Mouse (Mus musculus): Measurements from ENCODE around the gene Gm17657. TPM values are rescaled to one million over a fixed set of nuclear protein-coding genes. Genes with fewer than 3 reads are reported as not detected.
A peak's percentile ranks its signal among the peaks of the same experiment; 100 is the strongest.
"Not testable (repeated sequence)": the region's sequence is repeated elsewhere in the genome, so short reads cannot be mapped to it uniquely, and the experiment has no call there.

The Gm17657 gene
- polyA plus RNA-seq, 1 experiment from 2014 or later: not detected

GRCm38 (mm10) chr17:29499511-29499910 lies 49.9 kb downstream of the Gm17657 start:
- ATAC-seq: no peak
- Histone ChIP-seq H3K36me3 (ENCODE audit: control insufficient read depth, insufficient read depth, low read length) (peaks cover 2% of the 10 kb centered on the region; the same call in 1 of the 2 replicates), H3K27ac (ENCODE audit: low read length) (no peak overlapping the region), H3K9me3 (replicated peaks; ENCODE audit: control insufficient read depth, low read length, poor library complexity, severe bottlenecking) (no peaks in the 10 kb centered on the region), H3K4me1 (ENCODE audit: control insufficient read depth, insufficient read depth, low read length) (no peaks in the 10 kb centered on the region), H3K9ac (ENCODE audit: low read depth, low read length) (no peak overlapping the region), H3K4me3 (ENCODE audit: low read depth, low read length) (no peak overlapping the region), H3K27me3 (ENCODE audit: control insufficient read depth, insufficient read depth, low read depth, low read length) (no peaks in the 10 kb centered on the region), H3K4me2 (ENCODE audit: low read length) (no peak overlapping the region)
- 83% methylated on average over 6 of the region's 6 CpGs for WGBS

DNA sequence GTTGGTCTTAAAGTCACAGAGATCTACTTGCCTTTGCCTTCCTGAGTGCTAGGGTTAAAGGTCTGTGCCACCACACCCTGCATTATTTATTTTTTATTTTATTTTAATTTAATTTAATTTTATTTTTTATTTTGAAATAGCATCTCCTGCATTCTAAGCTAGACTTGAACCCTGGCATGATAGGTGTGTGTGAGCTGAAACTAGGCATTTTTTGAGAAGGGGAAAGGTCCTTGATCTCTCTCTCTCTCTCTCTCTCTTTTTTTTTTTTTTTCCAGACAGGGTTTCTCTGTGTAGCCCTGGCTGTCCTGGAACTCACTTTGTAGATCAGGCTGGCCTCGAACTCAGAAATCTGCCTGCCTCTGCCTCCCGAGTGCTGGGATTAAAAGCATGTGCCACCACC lies 50.5 kb downstream of the Gm17657 start:
- not testable (repeated sequence) for H3K4me2 ChIP-seq (ENCODE audit: low read length); H3K4me3 ChIP-seq (ENCODE audit: low read depth, low read length); H3K36me3 ChIP-seq (ENCODE audit: control insufficient read depth, insufficient read depth, low read length); H3K27ac ChIP-seq (ENCODE audit: low read length); H3K27me3 ChIP-seq (ENCODE audit: control insufficient read depth, insufficient read depth, low read depth, low read length); H3K4me1 ChIP-seq (ENCODE audit: control insufficient read depth, insufficient read depth, low read length); H3K9ac ChIP-seq (ENCODE audit: low read depth, low read length); H3K9me3 ChIP-seq (replicated peaks; ENCODE audit: control insufficient read depth, low read length, poor library complexity, severe bottlenecking); ATAC-seq
- 86% methylated on average over 1 of the region's 2 CpGs for WGBS

- Histone ChIP-seq H3K27ac (ENCODE audit: low read length) (no peak overlapping the region), H3K9me3 (replicated peaks; ENCODE audit: control insufficient read depth, low read length, poor library complexity, severe bottlenecking) (no peaks in the 10 kb centered on the region), H3K36me3 (ENCODE audit: control insufficient read depth, insufficient read depth, low read length) (peaks cover 2% of the 10 kb centered on the region; the same call in 1 of the 2 replicates), H3K4me2 (ENCODE audit: low read length) (no peak overlapping the region), H3K4me1 (ENCODE audit: control insufficient read depth, insufficient read depth, low read length) (peaks cover 6% of the 10 kb centered on the region), H3K4me3 (ENCODE audit: low read depth, low read length) (no peak overlapping the region), H3K27me3 (ENCODE audit: control insufficient read depth, insufficient read depth, low read depth, low read length) (no peaks in the 10 kb centered on the region), H3K9ac (ENCODE audit: low read depth, low read length) (no peak overlapping the region)
- WGBS: 58% methylated on average over 4 of the region's 4 CpGs
- ATAC-seq: no peak
Observed at GRCm38 (mm10) chr17:29498028-29498427, 51.4 kb downstream of the Gm17657 start.

DNA sequence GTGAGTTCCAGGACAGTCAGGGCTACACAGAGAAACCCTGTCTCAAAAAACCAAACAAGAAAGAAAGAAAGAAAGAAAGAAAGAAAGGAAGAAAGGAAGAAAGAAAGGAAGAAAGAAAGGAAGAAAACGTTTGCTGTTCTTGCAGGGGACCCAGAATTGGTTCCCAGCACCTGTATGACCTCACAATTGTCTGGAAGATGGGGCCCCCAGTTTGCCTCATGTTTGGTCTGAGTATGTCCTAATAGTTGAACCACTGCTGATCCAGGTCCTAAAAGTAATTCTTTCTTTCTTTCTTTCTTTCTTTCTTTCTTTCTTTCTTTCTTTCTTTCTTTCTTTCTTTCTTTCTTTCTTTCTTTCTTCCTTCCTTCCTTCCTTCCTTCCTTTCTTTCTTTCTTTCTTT lies 52.0 kb downstream of the Gm17657 start:
- H3K9me3 ChIP-seq (replicated peaks; ENCODE audit: control insufficient read depth, low read length, poor library complexity, severe bottlenecking); H3K27ac ChIP-seq (ENCODE audit: low read length): not testable (repeated sequence)
- 74% methylated on average over 1 of the region's 1 CpGs for WGBS

GRCm38 (mm10) chr17:29497071-29497354 lies 52.4 kb downstream of the Gm17657 start:
- H3K4me2 ChIP-seq (ENCODE audit: low read length): no peak overlapping the region
- no peak overlapping the region for H3K27ac ChIP-seq (ENCODE audit: low read length)
- peaks cover 14% of the 10 kb centered on the region for H3K4me1 ChIP-seq (ENCODE audit: control insufficient read depth, insufficient read depth, low read length)
- ATAC-seq: no peak
- peaks cover 2% of the 10 kb centered on the region; the same call in 1 of the 2 replicates for H3K36me3 ChIP-seq (ENCODE audit: control insufficient read depth, insufficient read depth, low read length)
- H3K4me3 ChIP-seq (ENCODE audit: low read depth, low read length): no peak overlapping the region
- H3K9ac ChIP-seq (ENCODE audit: low read depth, low read length): no peak overlapping the region
- no peaks in the 10 kb centered on the region for H3K9me3 ChIP-seq (replicated peaks; ENCODE audit: control insufficient read depth, low read length, poor library complexity, severe bottlenecking)
- 95% methylated on average over 3 of the region's 3 CpGs for WGBS
- H3K27me3 ChIP-seq (ENCODE audit: control insufficient read depth, insufficient read depth, low read depth, low read length): no peaks in the 10 kb centered on the region

More for the DNA sequence above, 52.0 kb downstream of the Gm17657 start:
- not testable (repeated sequence) for ATAC-seq; H3K27me3 ChIP-seq (ENCODE audit: control insufficient read depth, insufficient read depth, low read depth, low read length); H3K36me3 ChIP-seq (ENCODE audit: control insufficient read depth, insufficient read depth, low read length); H3K9ac ChIP-seq (ENCODE audit: low read depth, low read length); H3K4me3 ChIP-seq (ENCODE audit: low read depth, low read length); H3K4me2 ChIP-seq (ENCODE audit: low read length)
- peaks cover 11% of the 10 kb centered on the region for H3K4me1 ChIP-seq (ENCODE audit: control insufficient read depth, insufficient read depth, low read length)

DNA sequence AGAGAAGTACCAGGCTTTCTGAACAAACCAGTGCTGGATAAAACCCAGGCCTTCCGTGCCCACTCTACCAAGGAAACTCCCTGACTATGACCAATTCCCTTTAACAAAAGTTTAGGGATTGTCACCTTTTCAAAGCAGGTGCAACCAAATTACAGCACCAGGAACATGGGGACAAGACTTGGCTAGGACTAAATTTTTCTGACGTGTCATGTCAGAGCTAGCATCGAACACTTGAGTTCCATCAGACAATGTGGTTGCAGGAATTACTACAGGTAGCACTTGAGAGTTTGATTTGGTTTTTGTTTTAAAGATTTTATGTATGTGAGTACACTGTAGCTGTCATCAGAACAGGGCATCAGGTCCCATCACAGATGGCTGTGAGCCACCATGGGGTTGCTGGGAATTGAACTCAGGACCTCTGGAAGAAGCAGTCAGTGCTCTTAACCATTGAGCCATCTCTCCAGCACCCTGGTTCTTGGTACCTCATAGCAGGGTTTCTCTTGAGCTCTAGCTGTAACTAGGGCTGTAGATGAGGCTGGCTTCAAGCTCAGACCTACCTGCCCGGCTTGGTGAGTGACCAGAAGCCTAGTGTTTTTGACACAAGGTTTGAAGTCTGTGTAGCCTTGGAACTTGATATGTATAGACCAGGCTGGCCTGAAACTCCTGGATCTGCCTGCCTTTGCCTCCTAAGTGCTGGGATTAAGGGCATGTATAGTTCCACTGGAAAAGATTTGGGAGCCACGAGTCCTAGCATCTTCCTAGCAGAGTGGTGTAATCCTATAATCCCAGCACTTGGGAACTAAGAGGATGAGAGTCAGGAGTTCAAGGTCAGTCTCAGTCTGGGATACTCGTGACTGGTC lies 53.0 kb downstream of the Gm17657 start:
- H3K27me3 ChIP-seq (ENCODE audit: control insufficient read depth, insufficient read depth, low read depth, low read length): no peaks in the 10 kb centered on the region
- ATAC-seq: no peak
- no peaks in the 10 kb centered on the region for H3K9me3 ChIP-seq (replicated peaks; ENCODE audit: control insufficient read depth, low read length, poor library complexity, severe bottlenecking)
- WGBS: 73% methylated on average over 6 of the region's 6 CpGs
- H3K4me3 ChIP-seq (ENCODE audit: low read depth, low read length): no peak overlapping the region
- peaks cover 14% of the 10 kb centered on the region for H3K4me1 ChIP-seq (ENCODE audit: control insufficient read depth, insufficient read depth, low read length)
- H3K4me2 ChIP-seq (ENCODE audit: low read length): no peak overlapping the region
- no peak overlapping the region for H3K27ac ChIP-seq (ENCODE audit: low read length)
- no peak overlapping the region for H3K9ac ChIP-seq (ENCODE audit: low read depth, low read length)
- peaks cover 2% of the 10 kb centered on the region; the same call in 1 of the 2 replicates for H3K36me3 ChIP-seq (ENCODE audit: control insufficient read depth, insufficient read depth, low read length)

DNA sequence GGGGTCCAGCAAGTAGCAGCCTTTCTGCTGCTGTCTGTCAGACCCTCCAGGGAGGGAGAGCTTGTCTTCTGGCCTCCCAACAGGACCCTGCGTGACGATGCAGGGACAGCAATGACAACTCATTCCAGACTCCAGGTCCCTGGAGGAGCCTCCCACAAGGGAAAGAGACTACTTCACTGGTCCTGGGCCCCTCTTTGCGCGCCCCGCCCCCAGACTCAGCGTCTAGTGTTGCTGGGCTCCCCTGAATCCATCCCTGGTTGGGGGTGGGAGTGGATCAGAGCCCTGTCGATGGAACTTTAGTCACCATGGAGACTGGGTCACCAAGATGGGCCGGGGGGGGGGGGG lies 54.7 kb downstream of the Gm17657 start:
- Histone ChIP-seq H3K9ac (ENCODE audit: low read depth, low read length) (no peak overlapping the region), H3K27ac (ENCODE audit: low read length) (no peak overlapping the region), H3K4me2 (ENCODE audit: low read length) (no peak overlapping the region), H3K4me3 (ENCODE audit: low read depth, low read length) (no peak overlapping the region), H3K36me3 (ENCODE audit: control insufficient read depth, insufficient read depth, low read length) (peaks cover 2% of the 10 kb centered on the region; the same call in 1 of the 2 replicates), H3K27me3 (ENCODE audit: control insufficient read depth, insufficient read depth, low read depth, low read length) (no peaks in the 10 kb centered on the region), H3K9me3 (replicated peaks; ENCODE audit: control insufficient read depth, low read length, poor library complexity, severe bottlenecking) (no peaks in the 10 kb centered on the region), H3K4me1 (ENCODE audit: control insufficient read depth, insufficient read depth, low read length) (peaks cover 14% of the 10 kb centered on the region)
- WGBS: 62% methylated on average over 6 of the region's 8 CpGs
- ATAC-seq: no peak

DNA sequence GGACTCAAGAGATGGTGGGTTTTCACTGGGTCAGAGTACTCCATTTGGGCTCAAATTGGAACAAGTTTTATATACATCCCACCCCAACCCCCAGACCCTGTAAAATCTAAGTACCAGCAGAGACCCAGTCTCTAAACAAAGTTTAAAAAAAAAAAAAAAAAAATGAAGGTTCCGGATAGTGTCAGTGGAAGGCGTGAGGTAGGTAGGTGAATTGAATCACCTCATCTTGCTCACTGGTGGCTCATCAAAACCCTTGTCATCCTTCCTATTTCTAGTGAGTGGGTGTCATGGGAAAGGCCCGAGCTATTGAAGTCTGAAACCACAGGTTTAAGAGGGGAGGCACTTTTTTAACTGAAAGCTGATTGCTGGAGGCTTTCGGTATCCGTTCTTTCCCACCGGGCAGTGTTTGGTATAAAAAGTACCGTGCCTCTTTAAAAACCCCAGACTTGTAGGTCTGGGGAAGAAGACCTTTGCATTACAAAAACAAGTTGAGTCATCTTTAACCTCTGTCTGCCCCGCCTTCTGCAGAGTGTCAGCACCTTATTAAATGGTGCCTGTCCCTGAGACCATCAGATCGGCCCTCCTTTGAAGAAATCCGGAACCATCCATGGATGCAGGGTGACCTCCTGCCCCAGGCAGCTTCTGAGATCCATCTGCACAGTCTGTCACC lies 55.2 kb downstream of the Gm17657 start:
- Histone ChIP-seq H3K4me3 (ENCODE audit: low read depth, low read length) (no peak overlapping the region), H3K9ac (ENCODE audit: low read depth, low read length) (no peak overlapping the region), H3K4me1 (ENCODE audit: control insufficient read depth, insufficient read depth, low read length) (peaks cover 15% of the 10 kb centered on the region), H3K36me3 (ENCODE audit: control insufficient read depth, insufficient read depth, low read length) (peaks cover 2% of the 10 kb centered on the region; the same call in 1 of the 2 replicates), H3K27ac (ENCODE audit: low read length) (no peak overlapping the region), H3K4me2 (ENCODE audit: low read length) (no peak overlapping the region), H3K9me3 (replicated peaks; ENCODE audit: control insufficient read depth, low read length, poor library complexity, severe bottlenecking) (no peaks in the 10 kb centered on the region), H3K27me3 (ENCODE audit: control insufficient read depth, insufficient read depth, low read depth, low read length) (no peaks in the 10 kb centered on the region)
- no peak for ATAC-seq
- WGBS: 66% methylated on average over 10 of the region's 10 CpGs

DNA sequence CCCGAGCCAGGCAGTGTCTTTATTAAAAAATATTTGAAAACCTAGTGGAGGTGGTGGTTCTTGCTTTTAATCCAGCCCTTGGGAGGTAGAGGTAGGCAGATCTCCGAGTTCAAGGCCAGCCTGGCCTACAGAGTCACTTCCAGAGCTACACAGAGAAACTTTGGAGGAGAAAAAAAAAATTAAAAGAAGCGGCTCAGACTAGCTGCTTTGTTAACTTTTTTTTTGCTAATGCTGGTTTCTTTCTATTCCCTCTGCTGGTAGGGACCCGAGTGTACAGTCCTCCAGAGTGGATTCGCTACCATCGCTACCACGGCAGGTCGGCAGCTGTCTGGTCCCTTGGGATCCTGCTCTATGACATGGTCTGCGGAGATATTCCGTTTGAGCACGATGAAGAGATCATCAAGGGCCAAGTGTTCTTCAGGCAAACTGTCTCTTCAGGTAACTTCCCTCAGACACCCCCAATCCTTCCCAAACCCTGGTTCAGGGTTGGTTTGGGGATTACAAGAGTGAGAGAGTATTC lies 55.9 kb downstream of the Gm17657 start:
- peak overlapping the region; percentile 92 for H3K4me2 ChIP-seq (ENCODE audit: low read length)
- H3K4me1 ChIP-seq (ENCODE audit: control insufficient read depth, insufficient read depth, low read length): peaks cover 19% of the 10 kb centered on the region
- no peaks in the 10 kb centered on the region for H3K27me3 ChIP-seq (ENCODE audit: control insufficient read depth, insufficient read depth, low read depth, low read length)
- H3K27ac ChIP-seq (ENCODE audit: low read length): no peak overlapping the region
- 67% methylated on average over 11 of the region's 11 CpGs for WGBS
- H3K4me3 ChIP-seq (ENCODE audit: low read depth, low read length): no peak overlapping the region
- no peak overlapping the region for H3K9ac ChIP-seq (ENCODE audit: low read depth, low read length)
- ATAC-seq: no peak
- H3K9me3 ChIP-seq (replicated peaks; ENCODE audit: control insufficient read depth, low read length, poor library complexity, severe bottlenecking): no peaks in the 10 kb centered on the region
- H3K36me3 ChIP-seq (ENCODE audit: control insufficient read depth, insufficient read depth, low read length): peaks cover 2% of the 10 kb centered on the region; the same call in 1 of the 2 replicates

Measured in midbrain, embryonic 16.5 days (tissue).